Mouse (Mus musculus): ENCODE measurements around the gene Prdm10.

DNA sequence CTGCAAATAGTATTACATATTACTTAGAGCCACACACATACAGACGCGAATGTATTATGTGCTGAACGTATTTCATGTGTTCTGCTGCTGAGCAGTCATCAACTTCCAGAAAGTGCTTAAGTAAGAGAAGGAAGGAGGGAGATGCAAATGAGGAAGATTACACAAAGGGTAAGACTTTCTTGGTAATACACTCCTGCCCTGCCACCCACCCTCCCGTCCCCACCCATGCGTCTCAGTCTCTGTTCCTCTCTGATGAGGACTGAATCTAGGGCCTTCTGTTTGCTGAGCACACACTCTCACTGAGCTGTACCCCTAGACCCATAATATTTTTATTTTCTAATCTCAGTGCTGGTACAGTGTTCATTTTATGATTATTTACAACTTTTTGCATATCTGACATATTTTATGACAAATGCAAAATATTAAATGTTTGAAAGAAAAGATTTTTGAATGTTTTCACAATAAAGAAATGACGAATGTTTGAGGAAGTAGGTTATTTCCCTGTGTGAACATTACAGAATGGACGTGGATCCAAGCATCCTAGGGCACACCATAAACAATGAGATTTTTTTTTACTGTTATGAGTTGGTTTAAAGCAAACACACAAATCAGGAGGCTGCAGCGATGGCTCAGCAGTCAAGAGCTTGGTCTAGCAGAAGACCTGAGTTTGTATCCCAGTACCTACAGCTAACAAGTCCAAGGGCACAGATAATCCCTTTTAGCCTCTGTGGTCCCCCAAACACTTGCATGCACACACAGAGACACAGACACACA, 32.7 kb upstream of the Prdm10 start:
- TF ChIP-seq CTCF (IDR thresholded peaks at IDR 0.05; ENCODE audit: control insufficient read depth, insufficient read depth, insufficient replicate concordance, low read depth, low read length) (no peak), POLR2A (IDR thresholded peaks at IDR 0.05; ENCODE audit: control insufficient read depth, low read depth, low read length) (no peak)
